Mouse (Mus musculus) forebrain, postnatal 0 days (tissue): Measurements from ENCODE around the gene Ccdc134. TPM values are rescaled to one million over a fixed set of nuclear protein-coding genes. Genes with fewer than 3 reads are reported as not detected.

Experiments used
- ATAC-seq: fragments of 200-750 bp; cut with Nextera tagmentation; 2 replicates; pipeline ENCODE4 v1.8.0; 2017; ENCODE audit warnings: mild to moderate bottlenecking, moderate library complexity
- DNase-seq: peaks from one replicate; pipeline ENCODE4 v3.0.0-alpha.2; 2015
- H3K27ac ChIP-seq: fragments of 300-500 bp; sonication (generic); 2 replicates; pipeline ENCODE4 v1.5.1; 2014; ENCODE audit warnings: low read depth, mild to moderate bottlenecking, antibody characterized with exemption, low read length, moderate library complexity, mixed read lengths
- H3K27me3 ChIP-seq: fragments of 300-500 bp; sonication (generic); 2 replicates; pipeline ENCODE4 v1.6.1; 2014; ENCODE audit warnings: mild to moderate bottlenecking, low read length, mixed read lengths; ENCODE audit not compliant: insufficient read depth
- H3K36me3 ChIP-seq: fragments of 300-500 bp; sonication (generic); 2 replicates; pipeline ENCODE4 v1.6.1; 2014; ENCODE audit warnings: mild to moderate bottlenecking, moderate library complexity; ENCODE audit not compliant: insufficient read depth
- H3K4me1 ChIP-seq: fragments of 300-500 bp; sonication (generic); 2 replicates; pipeline ENCODE4 v1.6.1; 2014; ENCODE audit warnings: antibody characterized with exemption; ENCODE audit not compliant: insufficient read depth
- H3K4me2 ChIP-seq: fragments of 300-500 bp; sonication (generic); 2 replicates; pipeline ENCODE4 v1.6.1; 2014; ENCODE audit warnings: low read depth, mild to moderate bottlenecking, moderate library complexity
- H3K4me3 ChIP-seq: fragments of 300-500 bp; sonication (generic); 2 replicates; pipeline ENCODE4 v1.5.1; 2014; ENCODE audit warnings: low read depth, low read length, mixed read lengths
- H3K9ac ChIP-seq: fragments of 300-500 bp; sonication (generic); 2 replicates; pipeline ENCODE4 v1.6.1; 2014; ENCODE audit warnings: mild to moderate bottlenecking
- H3K9me3 ChIP-seq: fragments of 300-500 bp; sonication (generic); 2 replicates; pipeline ENCODE4 v1.6.1; 2016; ENCODE audit warnings: low read length
- CTCF ChIP-seq: sonication (generic); IDR thresholded peaks from 2 replicates; pipeline ENCODE4 v1.5.1; 2016; ENCODE audit warnings: antibody characterized with exemption, control low read depth, low read depth
- whole genome bisulfite sequencing: fragments of 180-500 bp; shearing (Covaris S2); extraction: QIAGEN DNeasy Blood & Tissue Kit; methylation state at CpG from one replicate; pipeline ENCODE4 v1.1.7; 2014; 5-methylcytosine and 5-hydroxymethylcytosine counted together
- polyA plus RNA-seq: library from polyadenylated mRNA; unstranded; fragments of >200 nt; fragmentation: Nextera tagmentation; extraction: Ambion mirVana; gene quantifications from 2 replicates; pipeline ENCODE4 v1.2.1, GENCODE M21; 2015
- total RNA-seq: library from RNA; depleted of rRNA; stranded (reverse); fragments of >200 nt; gene quantifications from 2 replicates; pipeline ENCODE4 v1.2.3, GENCODE M21; 2014

Gene Ccdc134
- total and polyA plus RNA-seq, 2 experiments from 2014 or later = 6.7 to 13.0 TPM

DNA sequence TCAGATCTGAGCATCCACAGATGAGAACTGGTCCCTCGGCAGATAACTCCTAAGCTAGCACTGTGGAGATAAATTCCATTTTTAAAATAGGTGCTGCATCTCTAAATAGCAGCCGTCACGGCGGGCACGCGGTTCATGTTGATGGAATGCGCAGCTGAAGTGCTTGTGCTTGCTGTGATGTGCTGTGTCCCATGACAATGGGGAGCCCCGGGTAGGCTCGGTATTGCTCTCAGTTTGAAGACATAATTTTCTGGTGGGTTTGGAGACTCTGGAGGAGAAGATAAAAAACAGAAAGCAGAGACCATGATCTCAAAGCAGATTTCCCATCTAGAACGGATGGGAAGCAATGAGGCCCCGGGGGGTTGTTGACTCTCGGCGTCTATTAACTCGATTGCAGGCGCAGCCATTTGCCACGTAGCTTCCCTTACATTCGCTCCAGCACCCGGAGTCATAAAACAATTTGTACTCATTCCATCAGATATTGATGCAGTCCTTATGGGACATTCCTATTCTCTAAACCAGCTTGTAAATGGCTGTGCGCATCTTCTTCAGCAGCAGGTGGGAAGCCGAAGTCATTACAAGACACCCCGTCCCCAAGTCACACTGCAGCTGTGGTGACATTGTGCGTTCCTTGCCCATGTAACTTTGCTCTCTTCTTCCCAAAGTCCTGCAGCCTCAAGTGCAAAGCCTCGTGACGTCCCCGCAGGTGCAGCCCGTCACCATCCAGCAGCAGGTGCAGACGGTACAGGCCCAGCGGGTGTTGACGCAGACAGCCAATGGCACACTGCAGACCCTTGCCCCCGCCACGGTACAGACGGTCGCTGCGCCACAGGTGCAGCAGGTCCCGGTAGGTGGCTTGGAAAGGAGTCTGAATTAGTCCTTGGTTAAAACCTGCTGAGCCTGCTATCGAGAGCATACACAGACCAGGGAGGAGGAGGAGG is 43.0 kb downstream of the Ccdc134 start:
- no peaks in the 10 kb centered on the region for H3K4me1 ChIP-seq
- H3K9me3 ChIP-seq = no peaks in the 10 kb centered on the region
- no peak overlapping the region for H3K4me2 ChIP-seq
- peaks cover 57% of the 10 kb centered on the region for H3K36me3 ChIP-seq
- no peak overlapping the region for H3K4me3 ChIP-seq
- no peak for TF ChIP-seq CTCF
- no peaks in the 10 kb centered on the region for H3K27me3 ChIP-seq
- no peak overlapping the region for H3K27ac ChIP-seq
- ATAC-seq (no peak), DNase-seq (no peak)
- 83% methylated on average over 36 of the region's 36 CpGs for WGBS
- no peak overlapping the region for H3K9ac ChIP-seq

DNA sequence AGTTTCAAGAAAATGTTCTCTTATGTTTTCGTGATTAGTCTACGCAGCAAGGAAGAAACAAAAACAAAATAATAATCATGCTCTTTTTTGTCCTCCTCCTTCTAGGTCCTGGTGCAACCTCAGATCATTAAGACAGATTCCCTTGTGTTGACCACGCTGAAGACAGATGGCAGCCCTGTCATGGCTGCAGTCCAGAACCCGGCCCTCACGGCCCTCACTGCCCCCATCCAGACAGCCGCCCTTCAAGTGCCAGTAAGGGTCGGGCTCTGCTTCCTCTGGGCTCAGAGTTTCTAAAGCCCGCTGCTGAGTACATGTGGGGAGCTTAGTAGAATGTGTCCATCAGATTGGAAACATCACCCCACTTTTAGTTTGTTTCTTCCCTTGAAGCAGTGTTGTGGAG is 44.9 kb downstream of the Ccdc134 start:
- ATAC-seq (no peak), DNase-seq (no peak)
- Histone ChIP-seq H3K9me3 (no peaks in the 10 kb centered on the region), H3K4me2 (no peak overlapping the region), H3K36me3 (peaks cover 75% of the 10 kb centered on the region), H3K4me1 (no peaks in the 10 kb centered on the region), H3K4me3 (no peak overlapping the region), H3K27ac (no peak overlapping the region), H3K27me3 (no peaks in the 10 kb centered on the region), H3K9ac (no peak overlapping the region)
- WGBS = 61% methylated on average over 8 of the region's 8 CpGs
- no peak for TF ChIP-seq CTCF

DNA sequence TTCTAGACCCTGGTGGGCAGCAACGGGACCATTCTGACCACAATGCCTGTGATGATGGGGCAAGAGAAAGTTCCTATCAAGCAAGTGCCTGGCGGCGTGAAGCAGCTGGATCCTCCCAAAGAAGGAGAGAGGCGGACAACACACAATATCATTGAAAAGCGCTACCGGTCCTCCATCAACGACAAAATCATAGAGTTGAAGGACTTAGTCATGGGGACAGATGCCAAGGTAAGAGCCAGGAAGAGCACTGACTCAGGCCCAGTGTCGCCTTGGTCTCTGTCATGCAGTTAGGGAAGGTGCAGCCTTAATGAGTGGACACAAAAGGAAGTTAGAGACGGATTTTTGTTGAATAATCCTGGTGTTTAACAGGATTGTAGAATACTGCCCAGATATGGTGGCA is 47.4 kb downstream of the Ccdc134 start:
- no peak for TF ChIP-seq CTCF
- ATAC-seq (no peak), DNase-seq (no peak)
- Histone ChIP-seq H3K27me3 (no peaks in the 10 kb centered on the region), H3K4me1 (no peaks in the 10 kb centered on the region), H3K9ac (no peak overlapping the region), H3K36me3 (peaks cover 96% of the 10 kb centered on the region), H3K9me3 (no peaks in the 10 kb centered on the region), H3K4me3 (no peak overlapping the region), H3K4me2 (no peak overlapping the region), H3K27ac (no peak overlapping the region)
- 95% methylated on average over 9 of the region's 9 CpGs for WGBS

DNA sequence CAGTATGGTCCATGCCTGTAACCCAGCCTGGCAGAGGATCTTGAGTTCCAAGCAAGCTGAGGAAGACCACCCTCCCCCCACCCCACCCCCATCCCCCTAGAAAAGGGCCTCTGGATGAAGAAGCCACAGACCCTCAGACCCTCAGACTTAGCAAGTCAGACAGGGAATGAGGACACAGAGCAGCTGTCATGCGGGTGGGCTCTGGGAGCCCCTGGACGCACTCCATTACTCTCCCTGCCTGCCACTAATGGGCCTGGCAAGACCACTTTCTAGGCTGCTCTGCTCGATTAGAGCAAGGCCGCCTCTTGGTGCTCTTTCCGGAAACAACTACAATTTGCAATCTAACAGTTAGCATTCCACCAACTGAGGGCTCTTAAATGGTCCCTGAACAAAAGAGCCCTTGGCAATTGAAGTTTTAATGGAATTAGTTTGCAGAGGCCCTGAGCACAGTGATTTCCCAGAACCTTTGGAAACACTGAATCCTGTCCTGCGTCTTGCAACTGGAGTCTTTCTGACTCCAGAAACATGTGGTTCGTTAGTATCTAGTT is 50.1 kb downstream of the Ccdc134 start:
- Histone ChIP-seq H3K27me3 (no peaks in the 10 kb centered on the region), H3K4me3 (no peak overlapping the region), H3K4me2 (no peak overlapping the region), H3K27ac (no peak overlapping the region), H3K4me1 (no peaks in the 10 kb centered on the region), H3K9ac (no peak overlapping the region), H3K9me3 (no peaks in the 10 kb centered on the region), H3K36me3 (peaks cover 94% of the 10 kb centered on the region)
- DNase-seq (no peak), ATAC-seq (no peak)
- TF ChIP-seq CTCF = no peak
- WGBS = 78% methylated on average over 7 of the region's 7 CpGs

DNA sequence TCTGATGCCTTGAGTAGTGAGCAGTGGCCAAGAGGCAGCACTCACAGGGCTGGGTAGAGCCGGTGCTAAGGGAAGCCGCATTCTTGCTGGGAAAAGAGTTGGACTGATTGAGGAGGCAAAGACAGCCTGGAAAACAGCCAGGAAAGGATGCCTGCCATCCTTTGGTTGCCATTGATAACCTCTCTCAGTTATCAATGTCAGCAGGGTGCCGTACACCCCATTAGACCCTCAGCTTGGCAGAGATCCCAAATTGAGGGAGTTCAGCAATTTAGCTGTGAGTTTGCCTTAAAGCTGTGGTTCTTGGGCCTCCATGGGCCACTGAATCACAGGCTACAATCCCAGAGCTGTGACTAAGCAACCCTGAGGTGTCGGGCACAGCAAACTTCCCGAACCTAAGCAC is 53.4 kb downstream of the Ccdc134 start:
- Histone ChIP-seq H3K4me1 (no peaks in the 10 kb centered on the region), H3K4me2 (no peak overlapping the region), H3K36me3 (peaks cover 97% of the 10 kb centered on the region), H3K9ac (no peak overlapping the region), H3K27me3 (no peaks in the 10 kb centered on the region), H3K27ac (no peak overlapping the region), H3K4me3 (no peak overlapping the region), H3K9me3 (no peaks in the 10 kb centered on the region)
- no peak for ATAC-seq
- TF ChIP-seq CTCF = no peak
- no peak for DNase-seq
- WGBS = 77% methylated on average over 5 of the region's 5 CpGs

DNA sequence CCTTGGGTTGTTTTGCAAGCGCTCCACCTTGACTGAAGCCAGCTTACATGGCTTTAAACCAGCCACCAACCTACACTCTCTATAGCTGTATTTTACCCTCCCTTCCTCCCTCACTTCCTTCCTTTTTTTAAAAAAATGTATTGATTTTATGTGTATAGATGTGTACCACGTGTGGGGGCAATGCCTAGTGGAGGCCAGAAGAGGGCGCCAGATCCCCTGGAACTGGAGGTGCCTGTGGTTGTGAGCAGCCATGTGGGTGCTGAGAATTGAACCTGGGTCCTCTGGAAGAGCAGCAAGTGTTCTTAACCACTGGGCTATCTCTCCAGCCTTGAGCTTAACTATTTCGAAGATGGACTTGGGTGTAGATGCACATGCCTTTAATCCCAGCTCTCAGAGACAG is 54.6 kb downstream of the Ccdc134 start:
- 98% methylated on average over 4 of the region's 4 CpGs for WGBS
- 0 out of 2 replicates have a peak, but pooled peaks have one; percentile 31 for TF ChIP-seq CTCF
- Histone ChIP-seq H3K9me3 (no peaks in the 10 kb centered on the region), H3K4me2 (no peak overlapping the region), H3K27me3 (no peaks in the 10 kb centered on the region), H3K4me3 (no peak overlapping the region), H3K27ac (no peak overlapping the region), H3K36me3 (peaks cover 98% of the 10 kb centered on the region), H3K4me1 (no peaks in the 10 kb centered on the region), H3K9ac (no peak overlapping the region)
- DNase-seq = no peak
- ATAC-seq = no peak

DNA sequence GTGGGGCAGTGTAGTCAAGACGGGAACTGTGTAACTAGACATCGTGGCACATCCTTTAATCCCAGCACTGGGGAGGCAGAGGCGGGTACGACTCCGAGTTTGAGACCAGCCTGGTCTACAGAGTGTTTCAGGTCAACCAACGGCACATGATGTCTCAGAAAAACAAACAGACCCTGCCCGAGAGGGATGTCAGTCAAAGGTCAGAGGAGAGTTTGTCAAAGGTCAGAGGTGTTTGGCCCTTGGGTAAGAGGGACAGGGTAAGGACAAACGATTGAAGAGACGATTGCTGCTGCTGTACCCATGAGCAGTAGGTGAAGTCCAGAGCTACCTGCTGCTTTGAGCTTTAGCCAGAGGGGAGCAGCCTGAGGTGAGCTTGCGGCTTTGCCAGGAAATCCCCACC is 55.9 kb downstream of the Ccdc134 start:
- H3K27ac ChIP-seq = no peak overlapping the region
- no peak for TF ChIP-seq CTCF
- H3K36me3 ChIP-seq = peaks cover 95% of the 10 kb centered on the region
- H3K4me2 ChIP-seq = no peak overlapping the region
- DNase-seq (no peak), ATAC-seq (no peak)
- H3K4me1 ChIP-seq = no peaks in the 10 kb centered on the region
- H3K4me3 ChIP-seq = no peak overlapping the region
- no peak overlapping the region for H3K9ac ChIP-seq
- WGBS = 92% methylated on average over 10 of the region's 10 CpGs
- H3K9me3 ChIP-seq = no peaks in the 10 kb centered on the region
- H3K27me3 ChIP-seq = no peaks in the 10 kb centered on the region
